Mouse (Mus musculus): ENCODE data around the gene Tex22. TPM values are rescaled to one million over a fixed set of nuclear protein-coding genes. Genes with fewer than 3 reads are reported as not detected.

The Tex22 gene
- polyA plus RNA-seq, 1 experiment from 2014 or later, result not detected

DNA sequence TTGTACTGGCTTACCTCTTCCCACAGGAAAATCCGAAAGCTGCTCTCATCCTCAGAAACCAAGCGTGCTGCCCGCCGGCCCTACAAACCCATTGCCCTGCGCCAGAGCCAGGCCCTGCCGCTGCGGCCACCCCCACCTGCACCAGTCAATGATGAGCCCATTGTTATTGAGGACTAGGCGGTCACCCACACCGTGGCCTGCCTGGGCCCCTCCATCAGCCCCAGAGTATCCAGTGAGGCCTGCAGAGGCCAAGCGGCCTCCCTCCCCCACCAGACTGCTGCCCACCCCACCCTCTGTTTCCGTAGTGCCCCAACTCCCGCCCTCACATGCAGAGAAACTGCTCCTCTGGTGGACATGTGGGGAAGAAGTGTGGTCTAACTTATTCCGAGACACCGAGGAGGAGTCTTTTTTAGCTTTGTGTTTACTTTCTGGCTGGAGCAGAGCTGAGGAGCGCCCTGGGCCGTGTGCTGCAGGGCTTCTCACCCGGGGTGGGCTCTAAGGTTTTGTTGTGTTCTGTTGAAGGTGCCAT, 62.3 kb downstream of the Tex22 start:
- Histone ChIP-seq H3K9ac (ENCODE audit: low read length) (no peak overlapping the region), H3K4me1 (ENCODE audit: control insufficient read depth, insufficient read depth, low read length) (peaks cover 12% of the 10 kb centered on the region), H3K9me3 (ENCODE audit: control insufficient read depth, low read length) (no peaks in the 10 kb centered on the region), H3K4me3 (ENCODE audit: low read depth, low read length) (no peak overlapping the region), H3K36me3 (ENCODE audit: control insufficient read depth, insufficient read depth, low read length) (peaks cover 35% of the 10 kb centered on the region), H3K27me3 (ENCODE audit: control insufficient read depth, insufficient read depth, low read length) (no peaks in the 10 kb centered on the region), H3K4me2 (ENCODE audit: low read depth) (no peak overlapping the region), H3K27ac (ENCODE audit: low read depth, low read length) (no peak overlapping the region)
- 80% methylated on average over 17 of the region's 17 CpGs for WGBS
- no peak for ATAC-seq (ENCODE audit: insufficient read depth, low FRiP score, low TSS enrichment)
- DNase-seq (ENCODE audit: low spot score), result no peak

GRCm38 (mm10) chr12:113137260-113138213, 63.2 kb downstream of the Tex22 start:
- Histone ChIP-seq H3K4me3 (ENCODE audit: low read depth, low read length) (no peak overlapping the region), H3K36me3 (ENCODE audit: control insufficient read depth, insufficient read depth, low read length) (peaks cover 29% of the 10 kb centered on the region), H3K27me3 (ENCODE audit: control insufficient read depth, insufficient read depth, low read length) (0 out of 2 replicates have a peak, but pooled peaks cover 6% of the 10 kb centered on the region), H3K4me1 (ENCODE audit: control insufficient read depth, insufficient read depth, low read length) (peaks cover 22% of the 10 kb centered on the region), H3K9ac (ENCODE audit: low read length) (no peak overlapping the region), H3K4me2 (ENCODE audit: low read depth) (no peak overlapping the region), H3K27ac (ENCODE audit: low read depth, low read length) (no peak overlapping the region), H3K9me3 (ENCODE audit: control insufficient read depth, low read length) (no peaks in the 10 kb centered on the region)
- DNase-seq (ENCODE audit: low spot score) (no peak), ATAC-seq (ENCODE audit: insufficient read depth, low FRiP score, low TSS enrichment) (no peak)
- 89% methylated on average over 18 of the region's 18 CpGs for WGBS

GRCm38 (mm10) chr12:113138291-113138690, 64.0 kb downstream of the Tex22 start:
- peaks cover 23% of the 10 kb centered on the region for H3K36me3 ChIP-seq (ENCODE audit: control insufficient read depth, insufficient read depth, low read length)
- H3K9me3 ChIP-seq (ENCODE audit: control insufficient read depth, low read length), result no peaks in the 10 kb centered on the region
- no peak overlapping the region for H3K9ac ChIP-seq (ENCODE audit: low read length)
- 69% methylated on average over 6 of the region's 6 CpGs for WGBS
- no peak for DNase-seq (ENCODE audit: low spot score)
- no peak for ATAC-seq (ENCODE audit: insufficient read depth, low FRiP score, low TSS enrichment)
- peaks cover 26% of the 10 kb centered on the region for H3K4me1 ChIP-seq (ENCODE audit: control insufficient read depth, insufficient read depth, low read length)
- H3K27ac ChIP-seq (ENCODE audit: low read depth, low read length), result peak overlapping the region; percentile 78; the same call in 1 of the 2 replicates
- H3K27me3 ChIP-seq (ENCODE audit: control insufficient read depth, insufficient read depth, low read length), result 0 out of 2 replicates have a peak, but pooled peaks cover 6% of the 10 kb centered on the region
- no peak overlapping the region for H3K4me2 ChIP-seq (ENCODE audit: low read depth)
- no peak overlapping the region for H3K4me3 ChIP-seq (ENCODE audit: low read depth, low read length)

Small RNAs within 50 kb of the gene (microRNA-seq; reads per million reads assigned to microRNA genes)
- not detected for gene Gm44471

Other genes with a start within 250 kb of the Tex22 start
- 165 and 173 TPM in 2 replicates for gene Cdca4, start 245.1 kb upstream of the Tex22 start, polyA plus RNA-seq (2014; fragmentation: Nextera tagmentation; extraction: Ambion mirVana)
- gene Gpr132, start 206.3 kb upstream of the Tex22 start, polyA plus RNA-seq (2014; fragmentation: Nextera tagmentation; extraction: Ambion mirVana), result not detected in 2 replicates
- gene Jag2, start 144.7 kb upstream of the Tex22 start, polyA plus RNA-seq (2014; fragmentation: Nextera tagmentation; extraction: Ambion mirVana), result 5.4 and 5.9 TPM in 2 replicates
- 61.2 and 67.8 TPM in 2 replicates for gene Nudt14, start 132.4 kb upstream of the Tex22 start, polyA plus RNA-seq (2014; fragmentation: Nextera tagmentation; extraction: Ambion mirVana)
- gene Btbd6, start 98.0 kb upstream of the Tex22 start, polyA plus RNA-seq (2014; fragmentation: Nextera tagmentation; extraction: Ambion mirVana), result 21.8 TPM in 2 replicates
- gene Brf1, start 73.8 kb upstream of the Tex22 start, polyA plus RNA-seq (2014; fragmentation: Nextera tagmentation; extraction: Ambion mirVana), result 53.3 and 58.5 TPM in 2 replicates
- 22.1 and 25.1 TPM in 2 replicates for gene Pacs2, start 60.0 kb upstream of the Tex22 start, polyA plus RNA-seq (2014; fragmentation: Nextera tagmentation; extraction: Ambion mirVana)
- gene Mta1, start 23.8 kb downstream of the Tex22 start, polyA plus RNA-seq (2014; fragmentation: Nextera tagmentation; extraction: Ambion mirVana), result 21.5 and 21.9 TPM in 2 replicates
- 198 and 211 TPM in 2 replicates for gene Crip2, start 65.7 kb downstream of the Tex22 start, polyA plus RNA-seq (2014; fragmentation: Nextera tagmentation; extraction: Ambion mirVana)
- 53.3 and 58.2 TPM in 2 replicates for gene Crip1, start 71.8 kb downstream of the Tex22 start, polyA plus RNA-seq (2014; fragmentation: Nextera tagmentation; extraction: Ambion mirVana)
- 30.6 and 36.0 TPM in 2 replicates for gene Tedc1, start 81.9 kb downstream of the Tex22 start, polyA plus RNA-seq (2014; fragmentation: Nextera tagmentation; extraction: Ambion mirVana)
- gene Tmem121, start 111.4 kb downstream of the Tex22 start, polyA plus RNA-seq (2014; fragmentation: Nextera tagmentation; extraction: Ambion mirVana), result 13.2 and 13.7 TPM in 2 replicates